Mouse (Mus musculus) B cell, adult 2 months (primary cell): ENCODE measurements around the gene Pcif1.
A peak's percentile ranks its signal among the peaks of the same experiment; 100 is the strongest.
"Not testable (repeated sequence)": the region's sequence is repeated elsewhere in the genome, so short reads cannot be mapped to it uniquely, and the experiment has no call there.

Experiments used
- DNase-seq, 2 experiments: peaks; one replicate each; pipeline ENCODE4 v3.0.0; 2022

Gene Pcif1

DNA sequence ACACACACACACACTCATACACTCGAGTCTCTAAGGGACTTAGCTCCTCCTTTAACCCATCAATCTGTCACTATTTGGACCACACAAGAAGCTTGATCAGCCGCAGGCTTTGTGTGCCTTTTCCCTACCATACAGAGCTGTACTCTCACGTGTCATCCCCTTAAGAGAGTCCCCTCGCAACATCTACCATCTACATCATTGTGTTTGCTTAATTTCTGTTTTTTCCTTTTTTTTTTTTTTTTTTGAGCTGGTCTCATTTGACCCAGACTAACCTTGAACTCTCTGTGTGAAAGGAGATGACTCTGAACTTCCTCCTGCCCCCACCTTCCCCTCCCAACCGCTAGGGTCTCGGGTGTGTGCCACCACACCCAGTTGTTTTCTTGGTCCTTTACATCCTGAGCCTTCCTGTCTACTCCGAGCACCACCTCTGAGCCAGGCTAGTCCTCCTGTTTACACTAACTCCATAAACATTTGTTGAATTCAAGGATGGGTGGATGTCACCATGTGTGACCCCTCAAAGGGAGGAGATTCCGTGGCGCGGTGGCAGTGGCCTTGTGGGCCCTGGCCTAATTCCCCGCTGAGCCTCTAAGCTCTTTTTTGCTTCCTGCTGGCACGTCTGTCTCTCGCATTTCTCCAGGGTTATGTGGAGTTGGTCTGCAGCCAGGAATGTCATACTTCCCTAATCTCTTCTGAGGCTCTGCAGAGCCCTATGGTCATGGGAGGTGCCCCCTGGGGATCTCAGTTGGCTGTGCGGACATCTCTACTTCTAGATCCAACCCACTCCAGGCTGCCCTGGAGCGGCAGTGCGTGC lies 12.2 kb upstream of the Pcif1 start:
- DNase-seq: peak; percentile 29 to 35

DNA sequence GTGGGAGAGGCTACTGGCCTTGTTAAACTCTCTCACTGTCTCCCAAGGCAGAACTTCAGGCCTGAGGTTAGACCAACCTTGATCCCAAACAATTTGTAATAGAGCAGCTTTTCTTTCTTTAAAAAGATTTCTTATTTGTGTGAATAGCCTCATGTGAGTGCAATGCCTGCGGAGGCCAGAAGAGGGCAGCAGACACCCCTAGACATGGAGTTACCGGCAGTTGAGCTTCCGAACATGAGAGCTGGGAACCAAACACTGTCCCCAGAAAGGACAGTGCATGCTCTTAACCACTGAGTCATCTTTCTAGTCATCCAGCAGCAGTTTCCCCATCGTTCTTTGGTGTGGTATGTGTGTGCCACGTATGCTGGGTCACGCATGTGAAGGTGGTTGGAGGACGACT lies 11.5 kb upstream of the Pcif1 start:
- DNase-seq: peak; percentile 40 to 48

DNA sequence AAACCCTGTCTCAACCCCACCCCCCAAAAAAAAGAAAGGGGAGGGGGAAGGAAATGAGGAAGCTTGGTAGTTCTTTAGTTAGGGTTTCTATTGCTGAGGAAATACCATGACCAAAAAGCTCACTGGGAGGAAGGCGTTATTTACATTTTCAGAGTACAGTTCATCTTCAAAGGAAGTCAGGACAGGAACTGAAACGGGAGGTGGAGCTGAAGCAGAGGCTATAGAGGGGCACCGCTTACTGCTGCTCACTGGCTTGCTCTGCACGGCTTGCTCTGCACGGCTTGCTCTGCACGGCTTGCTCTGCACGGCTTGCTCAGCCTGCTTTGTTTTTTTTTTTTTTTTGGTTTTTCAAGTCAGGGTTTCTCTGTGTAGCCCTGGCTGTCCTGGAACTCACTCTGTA lies 10.6 kb upstream of the Pcif1 start:
- peak; percentile 73 to 78 for DNase-seq

DNA sequence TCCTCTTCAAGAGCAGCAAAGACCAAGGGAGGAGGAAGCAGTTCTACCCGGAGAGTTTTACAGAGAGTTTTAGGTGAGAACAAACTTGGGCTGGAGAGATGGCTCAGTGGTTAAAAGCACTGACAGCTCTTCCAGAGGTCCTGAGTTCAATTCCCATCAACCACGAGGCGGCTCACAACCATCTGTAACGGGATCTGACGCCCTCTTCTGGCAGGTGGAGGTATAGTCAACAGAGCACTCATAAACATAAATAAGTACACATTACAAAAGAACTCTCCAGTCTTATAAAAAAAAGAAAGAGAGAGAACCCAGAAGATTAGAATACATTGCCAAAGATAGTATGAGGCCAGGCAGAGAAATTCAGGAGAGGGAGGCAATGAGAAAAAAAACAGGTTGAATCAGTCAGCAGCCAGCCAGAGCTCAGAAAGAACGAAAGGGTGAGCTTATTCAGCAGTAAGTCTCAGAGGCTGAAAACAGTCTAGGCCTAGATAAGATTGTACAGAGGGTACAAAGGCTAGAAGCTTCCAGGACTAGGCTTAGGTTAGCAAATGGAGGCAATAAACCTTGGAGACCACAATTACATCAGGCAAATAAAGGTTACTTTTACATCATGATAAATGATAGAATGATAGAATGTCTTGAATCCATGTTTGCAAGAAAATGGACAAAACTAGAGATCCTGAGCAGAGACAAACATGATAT lies 7.4 kb upstream of the Pcif1 start:
- no peak for DNase-seq

DNA sequence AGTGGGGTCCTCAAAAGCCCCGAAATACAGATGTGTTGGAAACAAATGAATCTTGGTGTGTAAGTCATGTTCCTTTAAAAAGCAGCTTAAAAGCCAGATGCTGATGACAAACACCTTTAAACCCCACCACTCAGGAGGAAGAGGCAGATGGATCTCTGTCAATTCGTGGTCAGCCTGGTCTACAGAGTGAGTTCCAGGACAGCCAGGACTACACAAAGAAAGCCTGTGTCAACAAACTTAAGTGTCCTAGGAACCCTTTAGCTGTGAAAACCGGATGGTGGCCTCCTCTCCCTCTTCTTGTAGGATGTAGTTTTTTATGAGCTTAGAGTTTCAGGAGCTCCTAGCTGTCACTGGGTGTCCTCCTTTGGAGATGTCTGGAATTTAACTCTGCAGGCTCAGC lies 5.5 kb upstream of the Pcif1 start:
- DNase-seq: no peak

DNA sequence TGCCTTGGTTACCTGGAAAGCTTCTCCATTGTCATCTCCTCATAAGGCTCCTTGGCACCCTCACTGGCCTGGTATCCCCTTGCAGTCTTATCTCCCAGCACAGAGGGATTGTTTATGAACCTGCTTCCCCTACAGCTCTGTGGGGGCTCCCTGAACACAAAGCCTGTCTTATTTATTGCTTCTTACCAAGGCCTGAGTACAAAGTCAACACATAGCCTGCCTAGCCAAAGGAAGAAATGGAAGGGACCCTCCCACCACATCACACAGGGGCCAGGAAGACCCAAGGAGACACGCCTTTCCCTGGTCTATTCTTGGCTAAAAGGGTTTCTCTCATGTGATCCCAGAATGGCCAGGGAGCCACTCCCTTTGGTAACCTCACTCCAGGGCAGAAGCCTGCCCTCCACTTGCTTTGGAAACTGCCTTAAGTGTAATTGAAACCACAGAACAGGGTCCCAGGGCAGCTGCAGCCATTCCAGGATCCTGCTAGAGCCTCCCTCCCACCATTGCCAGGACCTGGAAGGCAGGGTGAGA lies 4.8 kb upstream of the Pcif1 start:
- DNase-seq: no peak

DNA sequence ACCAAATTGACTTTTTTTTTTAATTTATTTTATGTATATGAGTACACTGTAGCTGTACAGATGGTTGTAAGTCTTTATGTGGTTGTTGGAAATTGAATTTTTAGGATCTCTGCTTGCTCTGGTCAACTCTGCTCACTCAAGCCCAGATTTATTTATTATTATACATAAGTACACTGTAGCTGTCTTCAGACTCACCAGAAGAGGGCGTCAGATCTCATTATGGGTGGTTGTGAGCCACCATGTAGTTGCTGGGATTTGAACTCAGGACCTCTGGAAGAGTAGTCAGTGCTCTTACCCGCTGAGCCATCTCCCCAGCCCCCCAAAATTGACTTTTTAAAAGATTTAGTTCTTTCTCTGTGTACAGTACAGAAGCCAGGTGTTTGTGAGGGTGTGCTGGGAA lies 3.5 kb upstream of the Pcif1 start:
- not testable (repeated sequence) for DNase-seq

DNA sequence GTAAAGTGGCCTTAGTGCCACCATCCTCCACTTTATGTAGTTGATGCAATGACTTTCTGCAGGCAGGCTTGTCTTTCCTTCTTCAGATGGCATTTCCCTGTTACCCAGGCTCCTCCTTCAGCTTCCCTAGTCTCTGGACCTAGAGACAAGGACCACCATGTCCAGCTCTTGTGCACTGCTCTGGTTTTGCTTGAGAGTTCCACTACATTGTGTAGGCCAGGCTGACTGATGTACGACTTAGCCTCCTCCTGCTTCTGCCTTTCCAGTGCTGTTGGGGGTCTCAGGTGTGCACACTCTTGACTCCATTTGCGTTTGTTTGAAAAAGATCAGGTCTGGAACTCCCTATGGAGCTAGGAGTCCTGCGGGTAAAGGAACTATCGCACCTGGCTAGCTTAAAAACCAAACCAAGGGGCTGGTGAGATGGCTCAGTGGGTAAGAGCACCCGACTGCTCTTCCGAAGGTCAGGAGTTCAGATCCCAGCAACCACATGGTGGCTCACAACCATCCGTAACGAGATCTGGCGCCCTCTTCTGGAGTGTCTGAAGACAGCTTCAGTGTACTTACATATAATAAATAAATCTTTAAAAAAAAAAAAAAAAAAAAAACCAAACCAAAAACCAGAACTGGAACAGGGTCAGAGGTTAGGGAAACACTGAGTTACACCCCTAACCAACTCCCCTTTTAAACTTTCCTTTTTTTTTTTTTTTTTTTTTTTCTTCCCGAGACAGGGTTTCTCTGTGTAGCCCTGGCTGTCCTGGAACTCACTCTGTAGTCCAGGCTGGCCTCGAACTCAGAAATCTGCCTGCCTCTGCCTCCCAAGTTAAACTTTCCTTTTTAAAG lies 1.5 kb upstream of the Pcif1 start:
- DNase-seq: not testable (repeated sequence)

DNA sequence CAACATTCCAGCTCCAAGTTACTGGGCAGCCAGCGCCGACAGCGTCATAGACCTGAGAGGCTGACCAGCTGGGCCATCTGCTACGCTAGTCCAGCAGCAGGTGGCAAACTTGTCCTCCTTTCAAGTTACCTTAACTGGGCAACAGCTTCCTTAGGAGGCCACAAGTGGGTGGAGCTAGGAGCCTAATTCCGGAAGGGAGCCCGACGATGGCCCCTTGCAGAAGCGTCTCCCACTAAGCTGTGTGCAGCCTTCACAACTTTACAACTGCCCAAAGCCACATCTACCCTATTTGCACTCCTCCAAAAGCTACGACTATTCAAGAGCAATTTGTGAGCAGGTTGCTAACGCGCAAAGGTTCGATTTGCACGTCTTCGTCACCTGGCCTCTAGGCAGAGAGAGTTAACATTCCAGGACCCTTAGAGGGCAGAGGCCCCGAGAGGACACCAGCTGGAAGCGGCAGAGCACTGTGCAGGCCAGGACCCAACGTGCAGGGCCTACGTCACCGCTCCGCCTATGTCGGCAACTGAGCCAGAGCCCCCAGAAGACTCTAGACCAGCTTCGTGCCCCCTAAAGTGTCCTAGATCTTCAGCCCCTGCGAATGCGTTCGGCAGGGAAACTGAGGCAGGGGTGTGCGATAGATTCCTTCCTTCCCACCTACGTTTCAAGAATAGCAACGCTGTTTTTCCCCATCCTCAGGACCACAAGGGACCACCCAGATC lies 436 bp upstream of the Pcif1 start:
- peak; percentile 43 to 51 for DNase-seq

DNA sequence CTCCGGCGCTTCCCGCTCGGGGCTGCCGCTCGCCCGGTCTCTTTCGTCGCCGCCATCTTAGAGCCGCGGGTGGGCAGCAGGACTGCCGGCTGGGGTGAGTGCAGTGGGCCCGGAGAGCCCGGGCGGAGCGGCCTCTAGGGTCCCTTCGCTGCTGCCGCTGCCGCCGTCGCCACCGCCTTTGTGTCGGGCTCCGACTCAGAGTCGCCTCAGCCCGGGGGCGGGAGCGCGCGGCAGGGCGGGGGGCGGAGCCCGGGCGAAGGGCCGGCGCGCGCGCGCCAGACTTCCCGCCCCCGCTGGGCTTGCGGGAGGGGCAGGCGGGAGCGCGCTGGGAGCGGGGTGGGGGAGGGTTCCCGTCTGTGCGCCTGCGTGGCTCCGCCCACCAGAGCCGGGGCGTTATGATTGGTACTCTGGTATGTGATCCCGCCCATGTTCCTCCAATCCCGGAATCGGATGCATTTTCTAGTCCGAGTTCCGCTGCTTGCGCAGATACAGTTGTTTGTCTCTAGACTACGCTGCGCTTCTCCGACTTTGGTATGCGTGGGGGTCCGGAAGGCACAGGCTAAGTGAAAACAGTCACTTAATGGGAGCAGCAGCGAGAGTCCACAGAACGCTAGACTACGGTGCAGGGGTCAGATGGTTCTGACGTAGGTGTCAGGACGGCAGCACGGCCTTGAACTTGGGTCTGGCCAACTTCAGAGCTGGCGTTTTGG lies 619 bp downstream of the Pcif1 start:
- peak; percentile 95 for DNase-seq

DNA sequence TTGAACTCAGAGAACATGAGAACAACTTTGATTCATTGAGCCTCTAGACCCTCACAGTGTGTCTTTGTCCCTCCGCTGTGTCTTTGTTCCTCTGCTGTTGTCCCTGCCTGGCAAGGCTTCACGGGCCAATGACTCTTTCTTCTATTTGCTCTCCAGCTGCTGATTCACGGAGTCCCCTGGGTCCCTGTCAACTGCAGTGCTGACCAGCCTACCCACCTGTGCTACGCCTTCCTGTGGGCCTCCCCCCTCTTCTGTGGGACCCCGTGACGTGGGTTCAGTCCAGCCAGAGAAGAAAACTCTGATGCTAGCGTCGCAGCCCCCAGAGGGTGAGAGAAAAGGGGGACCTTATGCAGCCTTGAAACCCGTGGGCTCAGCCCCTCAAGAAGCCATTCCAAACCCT lies 3.5 kb downstream of the Pcif1 start:
- DNase-seq: peak; percentile 65 to 71

DNA sequence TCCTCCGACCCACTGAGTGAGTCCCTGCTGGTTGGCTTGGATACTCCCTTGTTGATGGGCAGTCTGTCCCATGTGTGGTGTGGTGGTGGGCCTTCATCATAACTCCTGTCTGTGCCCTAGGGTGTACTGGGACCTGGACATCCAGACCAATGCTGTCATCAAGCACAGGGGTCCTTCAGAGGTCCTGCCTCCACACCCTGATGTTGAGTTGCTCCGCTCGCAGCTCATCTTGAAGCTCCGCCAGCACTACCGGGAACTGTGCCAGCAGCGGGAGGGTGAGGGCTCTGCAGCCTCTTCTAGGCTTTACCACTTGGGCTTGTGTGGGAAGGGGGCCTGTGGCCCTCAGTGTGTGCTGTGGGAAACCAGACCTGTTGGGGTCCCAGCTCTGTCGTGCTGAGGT lies 6.7 kb downstream of the Pcif1 start:
- DNase-seq: no peak

DNA sequence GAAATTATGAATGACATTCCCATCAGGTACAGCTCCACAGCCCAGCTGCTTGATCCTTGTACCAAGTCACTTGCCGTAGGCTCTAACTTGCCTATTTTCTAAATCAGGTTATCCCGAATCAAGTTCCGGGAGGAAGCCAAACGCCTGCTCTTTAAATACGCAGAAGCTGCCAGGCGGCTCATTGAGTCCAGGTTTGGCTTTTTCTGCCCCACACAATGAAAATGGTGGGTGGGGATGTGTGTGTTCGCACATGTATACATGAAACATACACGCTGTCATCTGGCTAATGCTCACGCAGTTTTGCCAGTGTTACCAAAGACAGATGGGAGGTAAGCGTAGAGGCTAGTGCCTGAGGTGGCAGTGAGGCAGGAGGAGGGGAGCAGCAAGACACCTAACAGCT lies 7.5 kb downstream of the Pcif1 start:
- no peak for DNase-seq

DNA sequence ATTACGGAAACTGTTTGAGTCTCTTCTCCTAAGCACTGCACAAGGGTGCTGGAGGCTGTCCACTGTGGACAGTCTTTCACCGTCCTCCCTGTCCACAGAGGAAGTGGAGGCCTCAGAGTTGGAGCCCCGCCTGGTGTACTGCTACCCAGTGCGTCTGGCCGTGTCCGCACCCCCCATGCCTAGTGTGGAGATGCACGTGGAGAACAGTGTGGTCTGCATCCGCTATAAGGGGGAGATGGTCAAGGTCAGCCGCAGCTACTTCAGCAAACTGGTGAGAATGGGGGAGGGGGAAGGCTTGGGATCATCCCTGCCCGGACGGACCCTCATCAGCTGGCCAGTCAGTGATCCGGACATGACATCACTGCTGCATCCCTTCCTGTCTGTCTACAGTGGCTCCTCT lies 9.9 kb downstream of the Pcif1 start:
- DNase-seq: no peak

DNA sequence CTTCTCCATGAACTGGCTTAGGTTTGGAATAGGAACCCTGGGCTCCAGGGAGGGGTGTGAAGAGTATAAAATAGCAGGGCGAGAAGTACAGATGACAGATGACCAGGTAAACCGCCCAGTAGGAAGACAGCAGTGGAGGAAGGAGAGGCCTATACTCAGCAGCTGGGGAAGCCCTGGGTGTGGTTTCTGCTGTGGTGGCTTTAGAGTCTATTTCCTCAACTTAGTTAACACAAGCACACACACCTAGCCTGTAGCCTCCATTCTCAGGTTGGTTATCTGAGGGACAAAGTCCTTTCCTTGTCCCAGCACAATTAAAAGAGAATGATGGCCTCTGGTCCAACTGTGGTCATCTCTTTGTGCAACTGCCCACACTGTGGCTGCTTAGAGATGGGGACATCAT lies 10.9 kb downstream of the Pcif1 start:
- no peak for DNase-seq

DNA sequence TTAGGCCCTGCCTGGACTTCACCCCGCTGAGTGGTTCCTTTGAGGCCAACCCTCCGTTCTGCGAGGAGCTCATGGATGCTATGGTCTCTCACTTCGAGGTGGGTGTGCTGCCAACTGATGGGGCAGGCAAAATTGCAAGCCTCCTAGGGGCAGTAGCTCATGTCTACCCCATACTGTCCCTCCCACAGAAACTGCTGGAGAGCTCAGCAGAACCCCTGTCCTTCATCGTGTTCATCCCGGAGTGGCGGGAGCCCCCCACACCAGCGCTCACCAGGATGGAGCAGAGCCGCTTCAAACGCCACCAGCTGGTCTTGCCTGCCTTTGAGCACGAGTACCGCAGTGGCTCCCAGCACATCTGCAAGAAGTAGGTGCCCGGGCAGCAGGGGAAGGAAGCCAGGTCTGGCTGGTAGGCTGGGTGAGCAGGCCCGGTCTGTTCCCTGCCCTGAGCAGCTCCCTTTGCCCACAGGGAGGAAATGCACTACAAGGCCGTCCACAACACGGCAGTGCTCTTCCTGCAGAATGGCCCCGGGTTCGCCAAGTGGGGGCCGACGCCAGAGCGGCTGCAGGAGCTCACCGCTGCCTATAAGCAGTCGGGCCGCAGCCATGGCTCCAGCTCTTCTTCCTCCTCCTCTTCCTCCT lies 11.4 kb downstream of the Pcif1 start:
- no peak for DNase-seq

DNA sequence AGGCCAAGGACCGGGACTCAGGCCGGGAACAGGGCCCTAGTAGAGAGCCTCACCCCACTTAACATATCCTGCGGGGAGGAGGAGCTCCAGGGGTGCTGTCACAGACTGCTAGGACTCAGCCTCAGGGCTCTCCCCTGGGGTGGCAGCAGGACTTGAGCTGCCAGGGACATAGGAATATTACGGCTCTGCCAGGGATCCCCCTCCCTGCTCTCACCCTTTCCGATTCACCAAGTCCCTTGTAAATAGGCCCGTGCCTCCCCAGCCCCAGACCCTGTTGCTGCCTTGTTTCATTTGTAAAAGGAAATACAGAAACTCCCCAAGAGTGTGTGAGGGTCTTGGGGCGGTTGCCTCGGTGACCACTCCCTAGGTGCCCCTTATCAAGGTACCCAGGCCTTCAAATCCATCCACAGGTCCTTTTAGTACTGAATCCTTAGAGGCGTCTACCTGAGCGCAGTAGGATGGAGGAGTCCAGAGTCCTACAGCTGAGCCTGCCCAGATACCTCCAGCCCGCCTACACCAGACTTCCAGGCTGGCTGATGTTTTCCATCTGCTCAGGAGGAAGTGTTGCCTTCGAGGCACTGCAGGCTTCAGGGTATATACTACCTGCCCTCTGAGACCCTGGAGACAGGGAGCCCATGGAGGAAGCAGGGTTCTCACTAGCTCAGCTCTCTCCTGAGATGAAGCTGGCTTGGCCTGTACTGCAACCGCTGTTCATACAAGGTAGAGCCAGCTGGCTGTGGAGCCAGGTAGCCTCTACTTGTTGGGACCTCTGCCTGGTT lies 12.1 kb downstream of the Pcif1 start:
- DNase-seq: no peak

DNA sequence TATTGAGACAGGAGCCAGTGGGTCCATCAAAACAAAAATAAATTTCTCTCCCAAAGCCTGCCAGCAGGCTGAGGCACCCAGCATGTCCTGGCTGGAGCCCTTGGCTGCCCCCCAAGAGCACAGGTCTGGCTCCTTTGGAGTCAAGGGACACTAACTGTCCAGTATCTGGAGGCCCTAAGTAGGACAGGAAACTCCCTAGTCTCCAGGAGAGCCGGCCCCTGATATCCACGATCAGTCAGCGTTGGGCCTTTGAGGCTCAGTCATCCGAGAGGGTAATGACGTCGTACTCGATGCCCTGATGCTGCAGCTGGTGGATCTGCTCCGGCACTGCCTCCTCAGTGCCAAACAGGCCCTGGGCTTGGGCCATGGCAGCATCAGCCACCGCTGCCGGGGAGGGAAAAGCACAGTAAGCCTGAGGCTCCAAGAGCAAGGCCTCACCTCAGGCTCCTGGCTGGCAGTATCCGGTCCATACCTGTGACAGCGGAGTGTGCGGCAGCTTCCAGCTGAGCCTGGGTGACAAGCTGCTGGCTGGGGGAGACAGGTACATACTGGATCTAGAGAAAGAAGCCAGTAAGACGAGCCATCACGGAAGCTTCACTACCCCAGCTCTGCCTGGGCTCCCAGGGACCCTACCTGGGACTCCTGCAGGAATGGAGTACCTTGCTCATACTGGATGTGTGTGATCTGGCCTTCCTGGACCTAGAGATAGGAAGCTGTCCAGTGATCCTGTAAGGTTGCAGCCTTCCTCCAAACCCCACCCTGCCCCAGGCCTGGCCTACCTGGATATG lies 13.0 kb downstream of the Pcif1 start:
- DNase-seq: no peak

DNA sequence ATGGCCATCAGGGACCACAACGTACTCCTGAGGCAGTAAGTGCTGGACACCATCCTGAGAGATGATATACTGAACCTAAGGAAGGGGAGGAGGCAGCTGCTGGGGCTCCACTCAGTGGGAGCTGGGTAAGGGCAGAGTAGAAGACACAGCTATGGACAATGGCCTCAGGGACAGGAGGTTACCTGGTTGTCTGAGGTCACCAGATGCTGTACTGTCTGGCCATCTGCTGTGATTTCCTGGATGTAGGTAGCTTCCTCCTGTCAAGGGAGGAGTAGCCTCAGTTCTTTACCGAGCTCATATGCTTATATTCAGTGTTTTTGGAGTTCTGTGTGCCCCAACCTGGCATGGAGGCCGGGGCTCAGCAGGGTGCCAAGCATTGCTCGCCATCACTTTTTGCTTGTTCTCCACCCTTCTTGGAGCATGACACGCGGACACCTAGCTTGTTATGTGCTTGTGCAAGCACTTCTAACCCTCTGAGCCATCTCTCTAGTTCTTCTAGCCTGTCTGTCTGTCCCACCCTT lies 13.7 kb downstream of the Pcif1 start:
- no peak for DNase-seq

DNA sequence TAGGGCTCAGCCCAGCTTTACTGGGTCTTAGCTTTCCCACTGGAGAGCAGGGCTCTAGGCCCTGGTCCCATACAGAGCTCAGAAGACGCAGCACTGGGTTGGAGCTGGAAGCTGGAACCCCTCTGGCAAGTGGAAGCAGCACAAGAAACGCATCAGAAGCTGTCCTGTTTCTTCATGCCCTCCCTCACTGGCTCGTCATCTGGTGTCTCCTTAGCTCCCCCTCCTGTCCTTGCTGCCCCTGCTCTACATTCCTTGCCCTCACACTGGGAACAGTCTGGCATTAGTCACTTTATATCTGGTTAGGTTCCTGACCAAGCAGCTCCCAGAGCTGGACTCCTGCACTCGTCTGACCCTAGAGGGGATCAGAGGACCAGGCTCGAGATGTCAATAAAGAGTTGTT lies 14.9 kb downstream of the Pcif1 start:
- DNase-seq: no peak
